Mouse (Mus musculus): ENCODE data around the gene Fam107b. TPM values are rescaled to one million over a fixed set of nuclear protein-coding genes. Genes with fewer than 3 reads are reported as not detected.

The Fam107b gene
- polyA plus RNA-seq, 1 experiment from 2014 or later, result 65.8 TPM

GRCm38 (mm10) chr2:3594663-3595318, 24.5 kb downstream of the Fam107b start:
- Histone ChIP-seq H3K9me3 (ENCODE audit: control insufficient read depth, low read length) (no peaks in the 10 kb centered on the region), H3K9ac (ENCODE audit: low read depth, low read length) (no peak overlapping the region), H3K4me2 (replicated peaks; ENCODE audit: low read depth, low read length) (no peak overlapping the region), H3K4me3 (ENCODE audit: low read depth, low read length) (no peak overlapping the region), H3K27ac (ENCODE audit: low read depth, low read length) (no peak overlapping the region), H3K36me3 (ENCODE audit: control insufficient read depth, insufficient read depth, low read length) (no peaks in the 10 kb centered on the region), H3K4me1 (replicated peaks; ENCODE audit: control insufficient read depth, insufficient read depth, low read length) (no peaks in the 10 kb centered on the region), H3K27me3 (ENCODE audit: control insufficient read depth, insufficient read depth, low read length) (no peaks in the 10 kb centered on the region)
- ATAC-seq (ENCODE audit: low FRiP score), result no peak
- WGBS, result 68% methylated on average over 2 of the region's 2 CpGs
- DNase-seq (ENCODE audit: low spot score), result no peak

- Histone ChIP-seq H3K9ac (ENCODE audit: low read depth, low read length) (no peak overlapping the region), H3K27ac (ENCODE audit: low read depth, low read length) (no peak overlapping the region), H3K9me3 (ENCODE audit: control insufficient read depth, low read length) (no peaks in the 10 kb centered on the region), H3K4me2 (replicated peaks; ENCODE audit: low read depth, low read length) (no peak overlapping the region), H3K4me3 (ENCODE audit: low read depth, low read length) (no peak overlapping the region), H3K27me3 (ENCODE audit: control insufficient read depth, insufficient read depth, low read length) (no peaks in the 10 kb centered on the region), H3K36me3 (ENCODE audit: control insufficient read depth, insufficient read depth, low read length) (no peaks in the 10 kb centered on the region), H3K4me1 (replicated peaks; ENCODE audit: control insufficient read depth, insufficient read depth, low read length) (no peaks in the 10 kb centered on the region)
- no peak for DNase-seq (ENCODE audit: low spot score)
- 70% methylated on average over 3 of the region's 3 CpGs for WGBS
- no peak for ATAC-seq (ENCODE audit: low FRiP score)
These were observed 30.1 kb downstream of the Fam107b start for GRCm38 (mm10) chr2:3600421-3600820.

DNA sequence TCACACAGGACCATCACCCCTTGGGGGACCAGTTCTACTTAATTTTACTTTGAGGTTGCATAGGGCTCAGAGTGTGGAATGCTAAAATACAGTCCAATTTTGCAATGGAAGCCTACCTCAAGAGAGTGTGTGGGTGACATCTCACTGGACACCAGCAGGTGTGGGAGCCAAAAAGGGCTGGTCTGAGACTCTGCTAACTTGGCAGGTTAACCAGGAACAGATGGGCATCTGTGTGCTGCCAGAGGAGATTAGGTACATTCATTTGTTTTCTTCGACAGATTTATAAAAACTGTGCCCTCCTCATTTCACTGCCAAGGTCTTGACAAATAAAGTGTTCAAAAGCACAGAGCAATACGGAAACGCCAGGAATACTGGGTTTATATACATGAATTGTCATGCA, 32.3 kb downstream of the Fam107b start:
- Histone ChIP-seq H3K9ac (ENCODE audit: low read depth, low read length) (no peak overlapping the region), H3K36me3 (ENCODE audit: control insufficient read depth, insufficient read depth, low read length) (no peaks in the 10 kb centered on the region), H3K4me1 (replicated peaks; ENCODE audit: control insufficient read depth, insufficient read depth, low read length) (no peaks in the 10 kb centered on the region), H3K4me3 (ENCODE audit: low read depth, low read length) (no peak overlapping the region), H3K4me2 (replicated peaks; ENCODE audit: low read depth, low read length) (no peak overlapping the region), H3K9me3 (ENCODE audit: control insufficient read depth, low read length) (no peaks in the 10 kb centered on the region), H3K27ac (ENCODE audit: low read depth, low read length) (no peak overlapping the region), H3K27me3 (ENCODE audit: control insufficient read depth, insufficient read depth, low read length) (no peaks in the 10 kb centered on the region)
- no peak for ATAC-seq (ENCODE audit: low FRiP score)
- 94% methylated on average over 3 of the region's 3 CpGs for WGBS
- no peak for DNase-seq (ENCODE audit: low spot score)

DNA sequence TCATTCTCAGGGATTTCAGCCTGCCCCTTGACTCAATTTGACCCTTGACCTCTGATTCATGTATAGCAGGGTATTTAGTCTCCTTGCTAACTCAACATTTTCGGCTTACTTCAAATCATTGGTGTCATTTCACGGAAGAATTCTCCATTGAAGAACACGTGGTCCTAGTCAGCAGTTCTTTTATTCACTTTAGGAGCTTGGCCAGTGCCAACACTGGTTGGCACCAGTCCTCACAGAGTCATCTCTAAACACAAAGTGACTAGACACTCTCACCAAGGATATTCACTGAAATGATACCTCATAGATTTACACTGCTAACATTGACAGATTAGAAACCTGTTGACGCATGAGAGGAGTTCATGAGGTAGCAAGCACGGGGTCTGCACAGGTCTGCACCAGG, 32.9 kb downstream of the Fam107b start:
- Histone ChIP-seq H3K27ac (ENCODE audit: low read depth, low read length) (no peak overlapping the region), H3K36me3 (ENCODE audit: control insufficient read depth, insufficient read depth, low read length) (no peaks in the 10 kb centered on the region), H3K4me2 (replicated peaks; ENCODE audit: low read depth, low read length) (no peak overlapping the region), H3K4me3 (ENCODE audit: low read depth, low read length) (no peak overlapping the region), H3K4me1 (replicated peaks; ENCODE audit: control insufficient read depth, insufficient read depth, low read length) (no peaks in the 10 kb centered on the region), H3K9me3 (ENCODE audit: control insufficient read depth, low read length) (no peaks in the 10 kb centered on the region), H3K9ac (ENCODE audit: low read depth, low read length) (no peak overlapping the region), H3K27me3 (ENCODE audit: control insufficient read depth, insufficient read depth, low read length) (no peaks in the 10 kb centered on the region)
- ATAC-seq (ENCODE audit: low FRiP score) (no peak), DNase-seq (ENCODE audit: low spot score) (no peak)
- WGBS, result 87% methylated on average over 5 of the region's 5 CpGs

GRCm38 (mm10) chr2:3608868-3609854, 38.9 kb downstream of the Fam107b start:
- H3K27me3 ChIP-seq (ENCODE audit: control insufficient read depth, insufficient read depth, low read length), result no peaks in the 10 kb centered on the region
- ATAC-seq (ENCODE audit: low FRiP score), result peak; percentile 56; the same call in 1 of the 2 replicates
- 54% methylated on average over 8 of the region's 8 CpGs for WGBS
- no peak overlapping the region for H3K4me3 ChIP-seq (ENCODE audit: low read depth, low read length)
- no peaks in the 10 kb centered on the region for H3K9me3 ChIP-seq (ENCODE audit: control insufficient read depth, low read length)
- no peak overlapping the region for H3K9ac ChIP-seq (ENCODE audit: low read depth, low read length)
- no peaks in the 10 kb centered on the region for H3K4me1 ChIP-seq (replicated peaks; ENCODE audit: control insufficient read depth, insufficient read depth, low read length)
- DNase-seq (ENCODE audit: low spot score), result peak; percentile 10
- no peak overlapping the region for H3K4me2 ChIP-seq (replicated peaks; ENCODE audit: low read depth, low read length)
- H3K36me3 ChIP-seq (ENCODE audit: control insufficient read depth, insufficient read depth, low read length), result no peaks in the 10 kb centered on the region
- no peak overlapping the region for H3K27ac ChIP-seq (ENCODE audit: low read depth, low read length)

DNA sequence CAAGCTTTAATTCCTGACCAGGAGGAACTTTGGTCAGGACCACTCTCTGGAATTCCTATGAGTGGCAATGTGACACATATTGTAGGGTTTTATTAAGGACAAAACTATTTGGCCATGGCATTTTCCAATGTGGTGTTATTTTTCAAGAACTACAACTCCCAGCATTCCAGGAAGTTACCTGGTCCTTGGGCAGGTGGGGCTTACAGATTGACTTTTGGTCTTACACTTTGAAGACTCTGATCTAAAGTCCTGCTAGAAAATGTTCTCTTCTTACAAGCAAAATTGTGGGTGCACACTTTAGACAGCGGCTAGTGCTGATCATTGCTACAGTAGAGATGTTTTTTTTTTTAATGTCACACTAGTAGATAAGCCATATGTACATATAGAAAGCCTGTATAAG, 48.2 kb downstream of the Fam107b start:
- ATAC-seq (ENCODE audit: low FRiP score) (no peak), DNase-seq (ENCODE audit: low spot score) (no peak)
- no peak overlapping the region for H3K27ac ChIP-seq (ENCODE audit: low read depth, low read length)
- H3K27me3 ChIP-seq (ENCODE audit: control insufficient read depth, insufficient read depth, low read length), result no peaks in the 10 kb centered on the region
- H3K4me1 ChIP-seq (replicated peaks; ENCODE audit: control insufficient read depth, insufficient read depth, low read length), result no peaks in the 10 kb centered on the region
- no peak overlapping the region for H3K4me3 ChIP-seq (ENCODE audit: low read depth, low read length)
- no peaks in the 10 kb centered on the region for H3K9me3 ChIP-seq (ENCODE audit: control insufficient read depth, low read length)
- no peak overlapping the region for H3K9ac ChIP-seq (ENCODE audit: low read depth, low read length)
- H3K4me2 ChIP-seq (replicated peaks; ENCODE audit: low read depth, low read length), result no peak overlapping the region
- no peaks in the 10 kb centered on the region for H3K36me3 ChIP-seq (ENCODE audit: control insufficient read depth, insufficient read depth, low read length)
- WGBS, result 93% methylated on average over 1 of the region's 1 CpGs

DNA sequence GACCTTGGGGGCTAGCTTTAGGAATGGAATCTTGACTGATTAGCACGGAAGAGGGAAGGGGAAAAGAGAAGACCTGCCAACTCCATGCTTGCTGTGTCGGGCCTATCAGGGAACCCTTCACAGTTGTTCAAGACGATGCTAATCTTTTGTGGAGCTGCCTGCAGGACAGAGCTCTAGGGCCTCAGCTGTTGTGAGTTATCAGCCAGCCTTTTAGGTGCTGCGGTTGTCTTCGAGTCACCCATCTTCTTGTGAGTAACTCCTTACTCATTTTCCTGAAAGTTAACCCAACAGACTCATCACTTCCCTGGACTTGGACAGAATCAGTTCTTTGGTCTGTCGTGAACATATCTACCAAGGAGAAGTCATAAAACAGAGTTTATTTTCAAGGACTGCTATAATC, 51.3 kb downstream of the Fam107b start:
- no peak for ATAC-seq (ENCODE audit: low FRiP score)
- Histone ChIP-seq H3K36me3 (ENCODE audit: control insufficient read depth, insufficient read depth, low read length) (no peaks in the 10 kb centered on the region), H3K27ac (ENCODE audit: low read depth, low read length) (no peak overlapping the region), H3K27me3 (ENCODE audit: control insufficient read depth, insufficient read depth, low read length) (no peaks in the 10 kb centered on the region), H3K4me1 (replicated peaks; ENCODE audit: control insufficient read depth, insufficient read depth, low read length) (no peaks in the 10 kb centered on the region), H3K9me3 (ENCODE audit: control insufficient read depth, low read length) (no peaks in the 10 kb centered on the region), H3K4me3 (ENCODE audit: low read depth, low read length) (no peak overlapping the region), H3K9ac (ENCODE audit: low read depth, low read length) (no peak overlapping the region), H3K4me2 (replicated peaks; ENCODE audit: low read depth, low read length) (no peak overlapping the region)
- no peak for DNase-seq (ENCODE audit: low spot score)
- 80% methylated on average over 6 of the region's 6 CpGs for WGBS

DNA sequence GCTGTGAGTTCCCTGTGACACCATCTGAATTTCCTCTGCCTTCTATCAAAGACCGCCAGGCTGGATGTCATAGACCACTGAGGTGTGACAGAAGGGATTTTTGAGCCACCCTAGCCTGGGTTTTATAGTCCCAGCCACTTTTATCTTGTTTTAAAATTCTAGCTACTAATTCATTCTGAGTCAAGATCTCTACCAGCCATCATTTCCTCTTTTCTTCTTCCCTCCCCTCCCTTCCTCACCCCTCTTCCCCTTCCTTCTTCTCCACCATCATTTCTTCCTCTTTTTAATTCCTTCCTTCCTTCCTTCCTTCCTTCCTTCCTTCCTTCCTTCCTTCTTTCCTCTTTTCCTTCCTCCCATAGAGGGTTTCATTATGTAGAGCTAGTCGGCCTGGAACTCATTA, 51.9 kb downstream of the Fam107b start:
- H3K9ac ChIP-seq (ENCODE audit: low read depth, low read length), result no peak overlapping the region
- no peaks in the 10 kb centered on the region for H3K36me3 ChIP-seq (ENCODE audit: control insufficient read depth, insufficient read depth, low read length)
- H3K9me3 ChIP-seq (ENCODE audit: control insufficient read depth, low read length), result no peaks in the 10 kb centered on the region
- no peak overlapping the region for H3K27ac ChIP-seq (ENCODE audit: low read depth, low read length)
- no peaks in the 10 kb centered on the region for H3K27me3 ChIP-seq (ENCODE audit: control insufficient read depth, insufficient read depth, low read length)
- DNase-seq (ENCODE audit: low spot score) (no peak), ATAC-seq (ENCODE audit: low FRiP score) (no peak)
- no peak overlapping the region for H3K4me3 ChIP-seq (ENCODE audit: low read depth, low read length)
- WGBS, result 91% methylated on average over 2 of the region's 2 CpGs
- H3K4me1 ChIP-seq (replicated peaks; ENCODE audit: control insufficient read depth, insufficient read depth, low read length), result no peaks in the 10 kb centered on the region
- no peak overlapping the region for H3K4me2 ChIP-seq (replicated peaks; ENCODE audit: low read depth, low read length)

All from hindbrain, embryonic 11.5 days (tissue).